Mouse (Mus musculus) monocyte, adult 5-6 weeks (primary cell): ENCODE data around the gene Slc25a21. TPM values are rescaled to one million over a fixed set of nuclear protein-coding genes. Genes with fewer than 3 reads are reported as not detected.

Experiments
- ATAC-seq: fragments of 153-309, 156-312 bp; replicated peaks from 2 replicates; pipeline ENCODE4 v1.8.0; 2017; ENCODE audit warnings: mild to moderate bottlenecking; ENCODE audit not compliant: low TSS enrichment, insufficient number of reproducible peaks, severe bottlenecking, poor library complexity, low FRiP score
- total RNA-seq: library from RNA; stranded (forward); fragments of 200-1000, 200-491, 200-594 nt; gene quantifications from 3 replicates; pipeline ENCODE4 v1.2.3, GENCODE M21; 2017

The Slc25a21 gene
- total RNA-seq, 1 experiment from 2014 or later, result not detected

GRCm38 (mm10) chr12:56906476-56906875 lies 290.8 kb downstream of the Slc25a21 start:
- no peak for ATAC-seq

- ATAC-seq, result no peak
Observed at GRCm38 (mm10) chr12:56905652-56906305, 291.5 kb downstream of the Slc25a21 start.

- no peak for ATAC-seq
Observed at GRCm38 (mm10) chr12:56905222-56905621, 292.1 kb downstream of the Slc25a21 start.

DNA sequence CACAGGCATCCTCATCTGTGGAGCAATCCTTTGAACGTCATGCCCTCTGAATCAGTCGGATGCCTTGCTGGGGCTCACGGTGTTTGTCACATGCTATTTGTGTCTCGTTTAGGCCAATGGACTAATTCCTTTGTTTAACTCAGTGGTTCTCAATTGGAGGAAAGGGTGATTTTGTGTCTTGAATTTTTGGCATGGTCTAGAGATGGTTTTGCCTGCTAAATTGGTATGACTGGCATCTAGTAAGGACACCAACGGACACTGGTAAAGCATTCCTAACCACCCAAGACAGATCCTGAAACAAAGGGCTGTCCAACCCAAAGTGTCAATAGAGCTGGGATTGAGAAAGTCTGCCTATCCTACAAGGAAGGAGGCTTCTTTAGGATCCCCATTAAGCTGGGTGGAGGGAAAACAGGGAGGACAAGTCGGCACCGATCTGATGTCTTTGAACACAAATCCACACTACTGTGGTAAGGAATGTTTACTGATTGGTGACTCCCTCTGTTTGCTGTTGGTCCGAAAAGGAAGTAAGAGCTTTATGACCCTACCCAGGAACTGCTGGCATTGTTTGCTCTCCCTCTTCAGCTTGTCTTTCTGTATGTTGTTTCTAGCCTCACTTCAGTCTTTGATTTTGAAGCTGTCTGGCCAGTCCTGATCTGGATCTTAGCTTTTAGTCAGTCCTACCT lies 294.4 kb downstream of the Slc25a21 start:
- ATAC-seq, result no peak

DNA sequence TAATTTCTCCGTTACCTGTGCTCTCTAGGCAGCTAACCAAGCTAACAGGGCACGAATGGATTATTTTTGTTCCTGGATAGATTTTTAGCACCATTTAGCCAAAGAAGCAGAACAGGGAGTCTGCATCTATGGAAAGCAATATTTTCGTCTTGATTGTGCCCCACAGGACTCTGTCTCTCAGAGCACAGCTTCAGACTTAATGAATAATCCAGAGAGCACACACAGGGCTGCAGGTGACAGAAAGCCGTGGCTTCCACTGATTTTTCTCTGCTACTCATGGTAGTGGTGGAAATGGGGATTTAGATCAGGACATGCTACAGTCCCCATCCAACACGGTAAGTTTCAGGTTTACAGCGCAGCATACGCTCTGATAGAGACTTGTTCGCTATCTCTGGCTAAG lies 299.3 kb downstream of the Slc25a21 start:
- no peak for ATAC-seq

DNA sequence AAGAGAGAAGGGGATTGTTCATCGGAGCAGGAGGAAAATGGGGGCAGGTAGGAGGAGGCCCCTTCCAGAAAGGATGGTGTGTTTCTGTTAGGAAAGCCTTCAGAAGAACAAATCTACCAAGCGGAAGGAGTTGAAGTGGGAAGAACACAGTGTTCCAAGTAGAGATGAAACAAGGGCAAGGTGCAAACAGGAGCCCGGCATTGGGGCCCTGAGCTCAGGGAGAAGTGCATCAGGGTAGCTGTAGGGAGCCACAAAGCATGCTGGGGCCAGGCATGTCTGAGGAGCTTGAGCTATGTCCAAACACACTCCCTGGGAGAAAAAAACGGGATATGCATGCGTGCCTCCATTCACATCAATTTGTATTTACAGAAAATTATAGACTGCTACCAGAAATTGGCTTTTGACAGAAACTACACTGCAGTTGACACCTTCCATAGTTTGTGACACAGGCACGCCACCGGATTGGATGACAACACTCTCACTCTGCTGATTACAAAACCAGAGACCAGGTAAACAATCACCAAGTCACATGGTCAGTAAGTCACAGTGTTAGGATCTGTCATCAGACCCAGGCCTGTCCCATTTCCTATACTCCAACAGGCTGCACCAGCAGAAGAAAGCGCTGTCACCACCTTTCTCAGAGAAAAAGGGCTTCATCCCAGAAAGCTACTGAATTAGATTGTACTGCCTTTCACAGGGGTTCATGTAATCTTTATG lies 299.9 kb downstream of the Slc25a21 start:
- ATAC-seq, result no peak

- no peak for ATAC-seq
Observed at GRCm38 (mm10) chr12:56894963-56895362, 302.3 kb downstream of the Slc25a21 start.

GRCm38 (mm10) chr12:56890891-56891726 lies 306.2 kb downstream of the Slc25a21 start:
- no peak for ATAC-seq

DNA sequence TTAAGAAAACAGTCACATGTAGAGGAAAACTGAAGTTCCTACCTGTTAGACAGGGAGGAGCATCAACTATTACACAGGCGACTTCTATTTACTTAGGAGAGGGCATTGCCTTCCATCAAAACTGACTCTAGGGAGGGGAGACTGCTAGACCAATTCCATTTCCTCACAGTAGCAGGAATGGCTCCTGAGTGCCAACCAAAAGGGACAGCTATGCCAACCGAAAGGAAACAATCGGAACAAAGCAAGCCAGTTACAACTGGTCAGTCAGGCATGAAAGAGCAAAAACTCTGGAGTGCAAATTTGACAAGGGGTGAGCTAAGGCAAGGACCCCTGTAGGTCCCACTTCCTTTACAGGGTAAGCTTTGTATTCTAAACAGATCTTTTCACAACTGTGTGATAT lies 319.5 kb downstream of the Slc25a21 start:
- no peak for ATAC-seq

- no peak for ATAC-seq
Observed at GRCm38 (mm10) chr12:56876549-56876948, 320.7 kb downstream of the Slc25a21 start.

GRCm38 (mm10) chr12:56873204-56873603 lies 324.1 kb downstream of the Slc25a21 start:
- no peak for ATAC-seq

DNA sequence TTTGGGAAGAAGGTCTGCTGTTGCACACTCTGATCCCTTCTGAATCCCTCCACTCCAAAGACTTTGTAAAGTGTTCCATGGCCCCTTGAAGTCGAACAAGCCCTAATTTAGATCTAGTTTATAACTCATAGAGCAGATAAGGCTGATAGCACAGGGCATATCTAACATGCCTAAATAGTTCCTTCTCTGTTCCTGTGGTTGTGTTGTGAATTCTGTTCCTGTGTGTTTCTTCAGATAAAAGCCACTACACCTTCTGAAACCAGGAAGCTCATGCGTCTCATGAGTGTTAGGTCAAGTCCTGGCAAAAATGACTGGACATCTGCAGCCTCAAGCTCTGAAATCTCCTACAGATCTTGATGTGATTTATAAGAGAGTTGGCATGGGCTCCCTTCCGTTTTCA lies 326.7 kb downstream of the Slc25a21 start:
- no peak for ATAC-seq

- no peak for ATAC-seq
Observed at GRCm38 (mm10) chr12:56863873-56864562, 333.3 kb downstream of the Slc25a21 start.

DNA sequence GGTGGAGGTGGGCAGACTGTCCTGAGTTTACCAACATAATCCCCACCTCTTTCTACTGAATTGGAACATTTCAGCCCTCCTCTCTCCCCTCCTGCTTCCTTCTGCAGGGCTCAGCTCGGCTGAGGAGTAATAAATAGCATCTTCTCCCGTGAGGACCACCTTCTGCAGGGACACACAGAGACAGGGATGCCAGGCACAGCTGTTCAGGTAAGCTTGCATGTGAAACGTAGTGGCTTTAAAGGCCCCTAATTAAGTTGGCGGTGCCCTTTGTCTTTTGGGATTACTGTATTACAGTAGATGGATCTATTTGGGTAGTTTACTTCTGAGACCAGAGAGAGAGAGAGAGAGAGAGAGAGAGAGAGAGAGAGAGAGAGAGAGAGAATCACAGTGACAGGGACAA lies 344.6 kb downstream of the Slc25a21 start:
- no peak for ATAC-seq

DNA sequence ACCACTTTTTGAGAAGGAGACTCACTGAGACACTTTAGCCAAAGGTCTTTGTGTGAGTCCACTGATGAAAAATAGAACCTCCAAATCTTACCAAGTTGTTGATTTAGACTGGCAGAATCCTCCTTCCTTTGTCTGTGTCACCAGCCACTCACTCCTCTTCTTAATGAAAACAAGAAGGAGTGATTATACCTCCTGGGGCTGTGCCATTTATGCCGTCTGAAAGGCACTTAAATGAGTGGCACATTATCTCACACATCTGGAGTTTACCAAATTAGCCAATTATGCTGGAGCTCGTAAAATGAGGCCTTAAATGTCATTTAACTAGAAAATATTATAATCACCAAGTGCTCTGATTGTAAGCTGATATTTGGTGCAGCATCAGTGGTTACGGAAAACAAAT lies 345.8 kb downstream of the Slc25a21 start:
- ATAC-seq, result no peak

DNA sequence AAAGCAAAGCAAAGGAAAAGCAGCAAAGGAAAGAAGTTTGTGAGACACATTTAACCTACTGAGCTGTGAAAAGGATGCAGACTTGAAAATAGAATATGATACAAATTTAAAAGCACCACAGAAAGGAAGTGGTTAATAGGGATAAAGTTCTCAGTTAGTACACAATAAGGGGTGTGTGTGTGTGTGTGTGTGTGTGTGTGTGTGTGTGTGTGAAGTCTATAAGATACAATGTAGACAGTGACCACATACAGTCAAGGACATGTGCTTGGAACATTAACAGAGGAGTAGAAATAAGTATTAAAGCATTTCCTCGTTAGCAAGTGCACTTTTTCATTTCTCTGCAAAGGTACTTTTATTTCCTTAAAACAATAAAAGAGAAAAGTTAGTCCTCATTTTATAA lies 367.3 kb downstream of the Slc25a21 start:
- no peak for ATAC-seq

GRCm38 (mm10) chr12:56829455-56829883 lies 367.8 kb downstream of the Slc25a21 start:
- no peak for ATAC-seq

DNA sequence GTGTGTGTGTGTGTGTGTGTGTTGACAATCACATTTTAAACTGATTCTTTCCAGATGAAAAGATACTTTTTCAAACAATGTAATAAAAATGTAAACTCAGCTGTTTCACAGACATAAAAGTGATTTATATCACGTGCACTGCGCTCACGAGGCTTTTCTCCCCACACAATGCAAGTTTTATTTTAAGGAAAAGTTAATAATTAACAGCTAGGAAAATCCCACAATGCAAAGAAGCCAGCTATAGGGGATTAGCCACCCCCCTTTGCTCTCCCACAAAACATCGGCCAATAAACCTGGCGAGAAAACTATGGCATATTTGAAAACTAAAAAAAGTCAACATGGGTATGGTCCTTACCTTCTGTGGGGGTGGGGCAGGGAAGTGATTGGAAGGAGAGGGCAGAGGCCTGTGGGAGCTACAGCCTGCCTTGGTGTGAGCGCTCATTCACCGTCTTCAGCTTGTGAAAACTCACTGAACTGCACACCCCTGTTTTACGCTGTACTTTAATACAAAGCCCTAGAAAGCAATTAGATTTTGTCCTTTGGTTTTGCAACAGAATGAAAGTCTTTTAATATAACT lies 369.4 kb downstream of the Slc25a21 start:
- no peak for ATAC-seq
